Mouse (Mus musculus) hematopoietic stem cell, adult 5-6 weeks (primary cell): ENCODE results near the gene Aff3. TPM values are rescaled to one million over a fixed set of nuclear protein-coding genes. Genes with fewer than 3 reads are reported as not detected.

Source experiments
- ATAC-seq, 2 experiments: fragments of 125-278 bp in 1 of 2; replicated peaks in 1 of 2; 2 replicates each; pipeline ENCODE4 v1.8.0; 2016 to 2017; ENCODE audit warnings: inconsistent platforms in 2 of 2, mild to moderate bottlenecking in 2 of 2, moderate number of reproducible peaks in 2 of 2, low read depth in 1 of 2, moderate TSS enrichment in 1 of 2; ENCODE audit not compliant: low FRiP score in 2 of 2, poor library complexity in 2 of 2, severe bottlenecking in 2 of 2, insufficient read depth in 1 of 2, low TSS enrichment in 1 of 2
- total RNA-seq: library from RNA; stranded (forward); fragments of 172-1452, 232-1000 nt; gene quantifications from 2 replicates; pipeline ENCODE4 v1.2.3, GENCODE M21; 2017

Gene Aff3
- total RNA-seq, 1 experiment from 2014 or later: 132 TPM

GRCm38 (mm10) chr1:38626739-38627661 lies 37.8 kb downstream of the Aff3 start:
- no peak; a peak in 1 of 4 replicates for ATAC-seq

- ATAC-seq: no peak; a peak in 1 of 4 replicates
Observed at GRCm38 (mm10) chr1:38626388-38626738, 38.4 kb downstream of the Aff3 start.

- no peak for ATAC-seq
Observed at GRCm38 (mm10) chr1:38621840-38622239, 42.9 kb downstream of the Aff3 start.

GRCm38 (mm10) chr1:38620401-38620800 lies 44.4 kb downstream of the Aff3 start:
- ATAC-seq: no peak

- no peak for ATAC-seq
Observed at GRCm38 (mm10) chr1:38606741-38607140, 58.0 kb downstream of the Aff3 start.

GRCm38 (mm10) chr1:38605426-38605825 lies 59.3 kb downstream of the Aff3 start:
- ATAC-seq: no peak

- no peak for ATAC-seq
Observed at GRCm38 (mm10) chr1:38604611-38605010, 60.1 kb downstream of the Aff3 start.

- peak; percentile 74 to 88; a peak in 3 of 4 replicates for ATAC-seq
Observed at GRCm38 (mm10) chr1:38601802-38602508, 62.8 kb downstream of the Aff3 start.

GRCm38 (mm10) chr1:38595311-38595710 lies 69.4 kb downstream of the Aff3 start:
- ATAC-seq: no peak

GRCm38 (mm10) chr1:38594766-38595165 lies 70.0 kb downstream of the Aff3 start:
- no peak for ATAC-seq

GRCm38 (mm10) chr1:38591194-38591593 lies 73.6 kb downstream of the Aff3 start:
- ATAC-seq: no peak

- ATAC-seq: no peak
Observed at GRCm38 (mm10) chr1:38588741-38589140, 76.0 kb downstream of the Aff3 start.

GRCm38 (mm10) chr1:38582328-38582727 lies 82.4 kb downstream of the Aff3 start:
- ATAC-seq: no peak

- peak; percentile 41 to 59; a peak in 2 of 4 replicates for ATAC-seq
Observed at GRCm38 (mm10) chr1:38580572-38580971, 84.2 kb downstream of the Aff3 start.

GRCm38 (mm10) chr1:38578339-38578738 lies 86.4 kb downstream of the Aff3 start:
- ATAC-seq: no peak

GRCm38 (mm10) chr1:38567791-38568190 lies 97.0 kb downstream of the Aff3 start:
- no peak for ATAC-seq

- ATAC-seq: no peak
Observed at GRCm38 (mm10) chr1:38566101-38566678, 98.6 kb downstream of the Aff3 start.

- no peak for ATAC-seq
Observed at GRCm38 (mm10) chr1:38565295-38565777, 99.4 kb downstream of the Aff3 start.
